Mouse (Mus musculus): ENCODE measurements at regions not wholly inside any gene's neighbourhood (a gene's known extent, or its start where the extent isn't known, plus 50 kb on each side); places are given as distances from the start of the nearest gene placed in this dataset.

GRCm38 (mm10) chrX:143024325-143024971 is 57.9 kb upstream of the Ammecr1 start:
- no peak for ATAC-seq (replicated peaks; ENCODE audit: low FRiP score, poor library complexity, severe bottlenecking)

- no peak for ATAC-seq (replicated peaks; ENCODE audit: low FRiP score, poor library complexity, severe bottlenecking)
These were observed 64.0 kb upstream of the Ammecr1 start for GRCm38 (mm10) chrX:143030371-143031010.

GRCm38 (mm10) chrX:143039878-143040277 is 59.5 kb upstream of the Rtl9 start:
- no peak for ATAC-seq (replicated peaks; ENCODE audit: low FRiP score, poor library complexity, severe bottlenecking)

GRCm38 (mm10) chrX:143044296-143044695 is 55.1 kb upstream of the Rtl9 start:
- peak; percentile 100 for ATAC-seq (replicated peaks; ENCODE audit: low FRiP score, poor library complexity, severe bottlenecking)

- no peak for ATAC-seq (replicated peaks; ENCODE audit: low FRiP score, poor library complexity, severe bottlenecking)
These were observed 53.1 kb upstream of the Rtl9 start for GRCm38 (mm10) chrX:143046293-143046692.
